Mouse (Mus musculus) ES-Bruce4 (cell line): ENCODE data around the gene Hap1.
"Not testable (repeated sequence)": the region's sequence is repeated elsewhere in the genome, so short reads cannot be mapped to it uniquely, and the experiment has no call there.

Experiments used
- CTCF ChIP-seq: IDR thresholded peaks from one replicate; pipeline ENCODE4 v1.8.1; 2011; ENCODE audit warnings: low read depth, low read length
- POLR2A ChIP-seq: IDR thresholded peaks from one replicate; pipeline ENCODE4 v1.8.1; 2011; ENCODE audit warnings: low read length; ENCODE audit not compliant: insufficient read depth

GRCm38 (mm10) chr11:100330816-100331375 lies 25.0 kb downstream of the Hap1 start:
- TF ChIP-seq CTCF, POLR2A: not testable (repeated sequence)
